Mouse (Mus musculus) spleen, postnatal 0 days (tissue): ENCODE measurements around the gene Cyp51. TPM values are rescaled to one million over a fixed set of nuclear protein-coding genes. Genes with fewer than 3 reads are reported as not detected.

Source experiments
- polyA plus RNA-seq: library from polyadenylated mRNA; unstranded; fragments of >200 nt; fragmentation: Nextera tagmentation; extraction: Ambion mirVana; gene quantifications from 2 replicates; pipeline ENCODE4 v1.2.1, GENCODE M21; 2015

The Cyp51 gene
- 7.8 and 8.5 TPM in 2 replicates for polyA plus RNA-seq

DNA sequence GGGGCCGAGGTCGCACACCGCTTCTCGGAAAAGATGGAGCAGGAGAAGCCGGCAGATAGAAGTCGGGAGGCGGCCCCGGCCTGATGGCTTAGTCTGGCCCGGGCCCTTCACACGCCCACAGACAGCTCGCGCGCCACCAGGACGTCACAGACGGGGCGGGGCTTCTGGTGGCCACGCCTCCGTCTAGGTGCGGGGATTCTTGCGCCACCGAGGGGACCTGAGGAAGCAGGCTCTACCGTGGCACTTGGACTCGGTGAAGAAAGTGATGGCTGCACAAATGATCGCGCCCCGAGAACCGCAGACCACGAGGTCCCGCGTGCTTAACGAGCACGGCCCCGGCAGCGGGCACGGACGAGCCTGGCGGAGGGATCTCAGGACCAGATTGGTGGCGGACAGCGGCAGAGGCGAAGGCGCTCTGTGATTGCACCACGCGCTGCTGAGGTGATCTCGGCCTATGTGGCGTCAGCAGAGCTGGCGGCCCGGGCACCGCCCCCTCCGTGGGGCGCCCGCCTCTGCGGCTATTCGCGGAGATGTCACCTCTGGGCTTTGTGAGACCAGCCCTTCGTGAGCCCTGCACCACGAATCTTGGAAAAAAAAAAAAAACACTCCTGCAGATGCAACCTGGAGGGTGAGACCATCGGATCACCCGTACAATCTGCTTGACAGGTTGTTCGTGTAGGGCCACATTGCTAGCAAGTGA lies at the start of gene Cyp51:
TSS of gene Cyp51 (minus strand) at position 406 of the 700 bp plus-strand sequence.

Other genes starting within 250 kb of the Cyp51 start
- gene Mterf1a, start 210.8 kb downstream of the Cyp51 start, polyA plus RNA-seq = 6.8 and 7.5 TPM in 2 replicates
- gene Akap9, start 176.7 kb downstream of the Cyp51 start, polyA plus RNA-seq = 51.2 and 60.8 TPM in 2 replicates
- 2.7 and 4.0 TPM in 2 replicates for gene Mterf1b, start 87.6 kb upstream of the Cyp51 start, polyA plus RNA-seq